Comparison of ENCODE assay signal across 8 mouse cellular contexts in the genomic region with DNA sequence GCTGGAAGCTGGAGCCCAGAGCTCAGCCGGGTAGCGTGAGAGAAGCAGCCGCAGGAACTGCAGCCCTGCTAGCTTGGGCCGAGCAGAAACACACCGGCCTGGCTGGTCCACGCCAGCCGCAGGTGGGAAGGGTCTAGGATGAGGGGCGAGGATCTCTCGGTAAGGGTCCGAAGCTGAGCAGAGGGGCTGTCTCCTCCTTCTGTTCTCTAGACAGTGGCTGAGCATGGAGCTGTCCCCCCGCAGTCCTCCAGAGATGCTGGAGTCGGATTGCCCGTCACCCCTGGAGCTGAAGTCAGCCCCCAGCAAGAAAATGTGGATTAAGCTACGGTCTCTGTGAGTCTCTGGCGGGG. TPM values are rescaled to one million over a fixed set of nuclear protein-coding genes. Genes with fewer than 3 reads are reported as not detected.
DNase-seq lines count a peak whose midpoint lies in the region; ATAC-seq lines count a peak whose summit lies in the region.

No protein-coding gene starts in this region.

- peak; percentile 60 for ATAC-seq in kidney, embryonic 16.5 days (ENCODE audit: low FRiP score, low TSS enrichment)
- peak; percentile 71 for ATAC-seq in embryonic facial prominence, embryonic 12.5 days (ENCODE audit: insufficient number of reproducible peaks, insufficient read depth, low FRiP score, low TSS enrichment)
- peak; percentile 63 for ATAC-seq in hindbrain, embryonic 15.5 days (ENCODE audit: low FRiP score, low read depth)
- ATAC-seq in midbrain, embryonic 16.5 days, result peak; percentile 79

- H3K9ac ChIP-seq in kidney, embryonic 16.5 days (replicated peaks; ENCODE audit: low read length), result peak overlapping the region; percentile 69
- peak overlapping the region; percentile 56 for H3K9ac ChIP-seq in embryonic facial prominence, embryonic 12.5 days
- H3K9ac ChIP-seq in hindbrain, embryonic 15.5 days, result peak overlapping the region; percentile 92
- H3K9ac ChIP-seq in midbrain, embryonic 16.5 days (ENCODE audit: low read depth, low read length), result peak overlapping the region; percentile 75

- no peak for DNase-seq in kidney, postnatal 4 days
- no peak for DNase-seq in cerebellum, adult 11 months
- DNase-seq in left cerebral cortex, postnatal 36 days (ENCODE audit: low spot score in 2 of 2), result no peak
- no peak for DNase-seq in left cerebral cortex, adult 9 months (ENCODE audit: low spot score in 2 of 2)

- peaks cover 13% of the 10 kb centered on the region; the same call in 1 of the 2 replicates for H3K4me1 ChIP-seq in kidney, embryonic 16.5 days (ENCODE audit: insufficient read depth, low read length)
- H3K4me1 ChIP-seq in embryonic facial prominence, embryonic 12.5 days, result peaks cover 1% of the 10 kb centered on the region
- peaks cover 57% of the 10 kb centered on the region for H3K4me1 ChIP-seq in hindbrain, embryonic 15.5 days (replicated peaks)
- H3K4me1 ChIP-seq in midbrain, embryonic 16.5 days (ENCODE audit: control insufficient read depth, insufficient read depth, low read length), result peaks cover 38% of the 10 kb centered on the region

- peak overlapping the region; percentile 58 for H3K4me3 ChIP-seq in kidney, embryonic 16.5 days (ENCODE audit: low read length)
- H3K4me3 ChIP-seq in embryonic facial prominence, embryonic 12.5 days, result peak overlapping the region; percentile 58
- H3K4me3 ChIP-seq in hindbrain, embryonic 15.5 days, result peak overlapping the region; percentile 79
- H3K4me3 ChIP-seq in midbrain, embryonic 16.5 days (ENCODE audit: low read depth, low read length), result peak overlapping the region; percentile 70

- no peaks in the 10 kb centered on the region for H3K9me3 ChIP-seq in kidney, embryonic 16.5 days (ENCODE audit: low read length)
- H3K9me3 ChIP-seq in embryonic facial prominence, embryonic 12.5 days, result no peaks in the 10 kb centered on the region
- no peaks in the 10 kb centered on the region for H3K9me3 ChIP-seq in hindbrain, embryonic 15.5 days
- H3K9me3 ChIP-seq in midbrain, embryonic 16.5 days (replicated peaks; ENCODE audit: control insufficient read depth, low read length, poor library complexity, severe bottlenecking), result no peaks in the 10 kb centered on the region

- peaks cover 24% of the 10 kb centered on the region for H3K27me3 ChIP-seq in kidney, embryonic 16.5 days (ENCODE audit: insufficient read depth, low read length)
- peaks cover 34% of the 10 kb centered on the region for H3K27me3 ChIP-seq in embryonic facial prominence, embryonic 12.5 days
- H3K27me3 ChIP-seq in hindbrain, embryonic 15.5 days, result no peaks in the 10 kb centered on the region
- H3K27me3 ChIP-seq in midbrain, embryonic 16.5 days (ENCODE audit: control insufficient read depth, insufficient read depth, low read depth, low read length), result no peaks in the 10 kb centered on the region

- intact Hi-C loops in left cerebral cortex, postnatal 36 days (cut with DNase I), result no loop called here

- H3K27ac ChIP-seq in kidney, embryonic 16.5 days (ENCODE audit: low read length), result no peak overlapping the region
- no peak overlapping the region for H3K27ac ChIP-seq in embryonic facial prominence, embryonic 12.5 days
- peak overlapping the region; percentile 91 for H3K27ac ChIP-seq in hindbrain, embryonic 15.5 days (replicated peaks)
- peak overlapping the region; percentile 84 for H3K27ac ChIP-seq in midbrain, embryonic 16.5 days (ENCODE audit: low read length)

- WGBS in kidney, embryonic 16.5 days, result 1% methylated on average over 15 of the region's 15 CpGs
- WGBS in embryonic facial prominence, embryonic 12.5 days, result 1% methylated on average over 15 of the region's 15 CpGs
- WGBS in hindbrain, embryonic 15.5 days, result 0% methylated on average over 14 of the region's 15 CpGs
- under 1% methylated on average over 15 of the region's 15 CpGs for WGBS in midbrain, embryonic 16.5 days

- H3K36me3 ChIP-seq in kidney, embryonic 16.5 days (ENCODE audit: insufficient read depth, low read length), result no peaks in the 10 kb centered on the region
- no peaks in the 10 kb centered on the region for H3K36me3 ChIP-seq in embryonic facial prominence, embryonic 12.5 days
- H3K36me3 ChIP-seq in hindbrain, embryonic 15.5 days, result no peaks in the 10 kb centered on the region
- H3K36me3 ChIP-seq in midbrain, embryonic 16.5 days (ENCODE audit: control insufficient read depth, insufficient read depth, low read length), result no peaks in the 10 kb centered on the region

- H3K4me2 ChIP-seq in kidney, embryonic 16.5 days (replicated peaks; ENCODE audit: low read depth, low read length), result peak overlapping the region; percentile 91
- H3K4me2 ChIP-seq in embryonic facial prominence, embryonic 12.5 days (replicated peaks), result peak overlapping the region; percentile 94
- peak overlapping the region; percentile 91 for H3K4me2 ChIP-seq in hindbrain, embryonic 15.5 days
- H3K4me2 ChIP-seq in midbrain, embryonic 16.5 days (ENCODE audit: low read length), result peak overlapping the region; percentile 83

RNA-seq across cellular contexts. Expression of a gene that starts 0.4 kb away (rescaled TPM):
- polyA plus RNA-seq in kidney, embryonic 16.5 days (2015; fragmentation: Nextera tagmentation; extraction: Ambion mirVana), result 4.7 and 4.8 TPM in 2 replicates
- 8.2 and 9.1 TPM in 2 replicates for polyA plus RNA-seq in embryonic facial prominence, embryonic 12.5 days (2016; fragmentation: Nextera tagmentation; extraction: Ambion mirVana)
- polyA plus RNA-seq in hindbrain, embryonic 15.5 days (2015; fragmentation: Nextera tagmentation; extraction: Ambion mirVana), result 79.4 and 94.9 TPM in 2 replicates
- 77.7 and 91.9 TPM in 2 replicates for polyA plus RNA-seq in midbrain, embryonic 16.5 days (2015; fragmentation: Nextera tagmentation; extraction: Ambion mirVana)
- 100 to 1,000 TPM; 160 to 189 TPM for total RNA-seq in left cerebral cortex, postnatal 36 days (2021)

RNA-seq across cellular contexts. Expression of a gene that starts 34.6 kb away (rescaled TPM):
- polyA plus RNA-seq in kidney, embryonic 16.5 days (2015; fragmentation: Nextera tagmentation; extraction: Ambion mirVana), result 22.8 and 23.5 TPM in 2 replicates
- 21.1 and 22.6 TPM in 2 replicates for polyA plus RNA-seq in embryonic facial prominence, embryonic 12.5 days (2016; fragmentation: Nextera tagmentation; extraction: Ambion mirVana)
- polyA plus RNA-seq in hindbrain, embryonic 15.5 days (2015; fragmentation: Nextera tagmentation; extraction: Ambion mirVana), result 138 and 148 TPM in 2 replicates
- polyA plus RNA-seq in midbrain, embryonic 16.5 days (2015; fragmentation: Nextera tagmentation; extraction: Ambion mirVana), result 147 and 160 TPM in 2 replicates
- total RNA-seq in left cerebral cortex, postnatal 36 days (2021), result 100 to 1,000 TPM; 148 to 164 TPM

RNA-seq across cellular contexts. Expression of a gene that starts 49.6 kb away (rescaled TPM):
- 1.6 and 2.0 TPM in 2 replicates for polyA plus RNA-seq in kidney, embryonic 16.5 days (2015; fragmentation: Nextera tagmentation; extraction: Ambion mirVana)
- 1.6 and 1.9 TPM in 2 replicates for polyA plus RNA-seq in embryonic facial prominence, embryonic 12.5 days (2016; fragmentation: Nextera tagmentation; extraction: Ambion mirVana)
- 1.9 and 2.0 TPM in 2 replicates for polyA plus RNA-seq in hindbrain, embryonic 15.5 days (2015; fragmentation: Nextera tagmentation; extraction: Ambion mirVana)
- polyA plus RNA-seq in midbrain, embryonic 16.5 days (2015; fragmentation: Nextera tagmentation; extraction: Ambion mirVana), result 1.5 and 1.6 TPM in 2 replicates
- 1 to 10 TPM; 9.4 to 9.9 TPM for total RNA-seq in left cerebral cortex, postnatal 36 days (2021)

RNA-seq across cellular contexts. Expression of a gene that starts 55.0 kb away (rescaled TPM):
- not detected in 2 replicates for polyA plus RNA-seq in kidney, embryonic 16.5 days (2015; fragmentation: Nextera tagmentation; extraction: Ambion mirVana)
- polyA plus RNA-seq in embryonic facial prominence, embryonic 12.5 days (2016; fragmentation: Nextera tagmentation; extraction: Ambion mirVana), result not detected in 2 replicates
- polyA plus RNA-seq in hindbrain, embryonic 15.5 days (2015; fragmentation: Nextera tagmentation; extraction: Ambion mirVana), result 0.30 and 0.64 TPM in 2 replicates
- polyA plus RNA-seq in midbrain, embryonic 16.5 days (2015; fragmentation: Nextera tagmentation; extraction: Ambion mirVana), result not detected in 2 replicates
- not detected for total RNA-seq in left cerebral cortex, postnatal 36 days (2021)

Comparison
In these comparisons a context has a peak if more than half of its experiments do, and no peak if none do; other contexts are left out.
1. H3K27ac ChIP-seq: peak in hindbrain, embryonic 15.5 days (single experiment) and midbrain, embryonic 16.5 days (single experiment); none in kidney, embryonic 16.5 days (single experiment) and embryonic facial prominence, embryonic 12.5 days (single experiment).
2. Peak in every context shown above with its lines, with median percentiles within 50 percentile points of each other: ATAC-seq, H3K4me2 ChIP-seq, H3K4me3 ChIP-seq and H3K9ac ChIP-seq.